Mouse (Mus musculus) gastrocnemius, postnatal 10 days (tissue): ENCODE data around the gene Uqcrq. TPM values are rescaled to one million over a fixed set of nuclear protein-coding genes. Genes with fewer than 3 reads are reported as not detected.
"Not testable (repeated sequence)": the region's sequence is repeated elsewhere in the genome, so short reads cannot be mapped to it uniquely, and the experiment has no call there.

Experiments
- DNase-seq: peaks from one replicate; pipeline ENCODE4 v3.0.0; 2021; ENCODE audit warnings: mixed read lengths
- total RNA-seq, 2 experiments: library from RNA; stranded (reverse); gene quantifications; 2 replicates each; pipeline ENCODE4 v1.2.3; 2021

Uqcrq gene
- total RNA-seq, 2 experiments from 2014 or later: 882 to 991 TPM

- no peak for DNase-seq
These were observed 21.8 kb upstream of the Uqcrq start for GRCm38 (mm10) chr11:53452396-53452795.

DNA sequence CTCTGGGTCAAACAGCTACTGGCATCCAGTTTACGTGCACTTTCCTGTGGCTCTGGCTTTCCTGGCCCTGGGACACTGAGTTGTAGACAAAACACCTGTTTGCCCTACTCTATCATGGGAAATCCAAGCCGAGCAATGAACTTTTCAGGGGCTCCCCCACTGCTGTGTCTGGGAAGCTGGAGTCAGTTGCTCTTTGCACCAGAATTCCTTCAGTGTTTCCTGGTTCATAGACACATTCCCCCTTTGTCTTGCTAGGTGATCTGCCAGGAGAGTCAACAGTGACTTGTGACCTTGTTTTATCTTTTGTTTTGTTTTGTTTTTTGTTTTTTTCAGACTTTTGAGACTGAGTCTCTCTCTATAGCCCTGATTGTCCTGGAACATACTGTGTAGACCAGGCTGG, 20.7 kb upstream of the Uqcrq start:
- no peak for DNase-seq

DNA sequence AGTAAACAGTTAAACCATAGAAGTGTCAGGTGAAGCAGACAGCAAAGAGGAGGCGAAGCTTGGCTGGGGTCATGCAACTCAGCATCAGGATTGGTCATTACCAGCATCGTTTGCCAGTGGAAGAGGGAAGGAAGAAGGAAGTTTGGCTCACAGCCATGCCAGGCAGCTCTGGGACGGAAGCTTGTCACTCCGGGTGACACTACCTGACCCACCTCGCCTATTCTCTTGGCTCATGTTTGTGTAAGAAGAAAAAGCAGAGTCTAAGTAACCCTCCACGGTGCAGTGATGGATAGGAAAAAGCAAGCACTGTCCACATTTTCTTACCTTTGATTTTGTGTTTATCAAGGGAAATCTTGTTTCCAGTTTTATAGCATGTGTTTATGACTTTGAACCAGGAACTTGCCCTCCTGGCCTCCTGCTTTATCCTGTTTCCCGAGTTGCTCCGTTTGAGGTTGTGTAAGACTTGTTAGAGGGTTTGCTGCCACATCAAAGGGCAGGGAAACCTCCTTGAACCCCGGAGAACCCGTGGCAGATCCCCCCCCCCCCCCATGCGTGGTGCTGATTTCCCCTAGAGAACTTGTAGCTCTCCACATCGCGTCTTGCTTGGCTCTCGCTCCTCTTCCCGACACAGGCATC, 19.6 kb upstream of the Uqcrq start:
- no peak for DNase-seq

GRCm38 (mm10) chr11:53448529-53448928, 17.9 kb upstream of the Uqcrq start:
- DNase-seq: peak; percentile 47

DNA sequence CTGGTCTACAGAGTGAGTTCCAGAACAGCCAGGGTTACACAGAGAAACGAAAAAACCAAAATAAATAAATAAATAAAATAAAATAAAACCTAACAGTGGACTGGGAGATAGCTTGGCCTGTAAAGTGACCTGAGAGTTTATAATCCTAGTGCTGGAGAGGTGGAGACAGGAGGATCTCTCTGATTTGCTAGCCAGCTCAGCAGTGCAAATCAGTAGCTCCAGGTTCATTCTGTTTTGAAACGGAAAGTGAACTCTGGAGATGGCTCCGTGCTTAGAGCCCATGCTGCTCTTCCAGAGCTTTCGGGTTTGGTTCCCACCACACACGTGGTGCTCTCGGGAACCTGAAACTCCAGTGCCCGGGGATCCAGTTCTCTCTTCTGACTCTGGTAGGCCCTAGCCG, 17.4 kb upstream of the Uqcrq start:
- DNase-seq: no peak

DNA sequence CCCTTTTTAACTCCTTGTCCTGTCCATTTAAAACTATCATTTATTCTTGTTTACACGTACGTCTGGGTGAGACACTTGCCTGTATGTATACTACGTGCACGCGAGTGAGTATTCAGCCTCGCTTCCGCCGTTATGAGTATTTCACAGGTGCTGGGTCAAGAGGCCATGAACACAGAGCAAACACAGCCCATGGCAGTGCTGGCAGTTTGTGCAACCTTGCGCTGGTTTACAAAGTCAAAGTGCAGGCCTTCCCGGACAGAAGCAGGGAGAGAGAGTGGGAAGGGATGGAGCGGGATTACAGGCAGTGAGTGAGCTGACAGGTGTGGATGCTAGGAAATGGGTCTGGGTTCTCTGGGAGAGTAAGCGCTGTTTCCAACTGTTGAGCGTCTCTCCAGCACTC, 15.6 kb upstream of the Uqcrq start:
- no peak for DNase-seq

- DNase-seq: no peak
These were observed 14.9 kb upstream of the Uqcrq start for GRCm38 (mm10) chr11:53445562-53445961.

GRCm38 (mm10) chr11:53443861-53444260, 13.2 kb upstream of the Uqcrq start:
- no peak for DNase-seq

DNA sequence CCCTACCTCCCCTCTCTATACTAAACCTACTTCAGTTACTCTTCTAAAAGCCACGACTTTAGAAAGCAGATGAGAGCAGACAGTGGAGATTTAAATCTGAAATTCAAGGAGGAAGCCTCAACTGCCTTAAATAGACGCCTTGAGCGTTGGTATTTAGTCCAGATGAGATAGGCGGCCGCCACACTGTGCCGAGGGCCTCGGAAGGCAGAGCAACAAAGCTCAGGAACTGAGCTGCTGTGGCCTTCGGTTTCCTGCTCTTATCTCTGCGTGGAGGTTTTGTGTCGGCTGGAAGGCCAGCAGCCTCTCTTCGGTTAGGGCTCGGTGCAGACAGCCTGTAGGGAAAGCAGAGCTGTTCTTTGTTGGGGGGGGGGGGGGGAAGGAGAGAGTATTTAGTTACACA, 11.3 kb upstream of the Uqcrq start:
- no peak for DNase-seq

- DNase-seq: no peak
These were observed 5.7 kb upstream of the Uqcrq start for GRCm38 (mm10) chr11:53436338-53436737.

GRCm38 (mm10) chr11:53435504-53435903, 4.9 kb upstream of the Uqcrq start:
- DNase-seq: no peak

DNA sequence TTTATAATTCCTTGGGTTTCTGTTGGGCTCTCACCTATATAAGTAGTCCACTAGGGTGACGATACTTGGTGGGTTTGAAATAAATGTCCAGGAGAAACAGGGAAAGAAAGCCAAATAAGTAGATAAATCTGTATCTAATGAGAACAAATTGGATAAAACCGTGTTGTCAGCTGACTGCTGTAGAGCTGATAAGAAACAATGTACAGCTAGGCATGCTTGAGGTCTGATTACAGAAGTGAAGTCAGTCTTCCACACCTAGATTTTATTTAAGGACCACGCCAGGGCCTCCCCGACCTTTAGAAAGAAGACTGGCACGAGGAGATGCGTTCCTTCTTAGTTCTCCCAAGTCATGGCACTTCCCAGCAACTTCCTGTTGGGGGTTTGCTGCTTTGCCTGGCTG, 2.4 kb upstream of the Uqcrq start:
- DNase-seq: no peak

- no peak for DNase-seq
These were observed 871 bp upstream of the Uqcrq start for GRCm38 (mm10) chr11:53431347-53432056.

DNA sequence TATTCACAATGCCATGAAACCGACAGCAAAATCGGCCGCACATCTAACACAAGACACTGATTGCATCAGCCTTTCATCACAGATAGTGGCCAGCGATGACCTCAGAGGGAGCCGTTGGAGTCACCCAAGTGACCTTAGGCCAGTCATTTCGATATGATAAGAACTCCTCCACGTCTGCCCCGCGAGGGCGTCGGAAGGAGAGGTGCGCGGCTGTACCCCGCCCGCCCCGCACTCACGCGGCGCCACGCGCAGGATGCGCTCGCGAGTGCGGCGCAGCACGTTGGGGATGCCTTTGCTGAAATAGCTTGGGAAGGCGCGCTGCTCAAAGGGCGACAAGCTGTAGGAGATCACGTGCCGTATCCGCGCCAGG, 346 bp downstream of the Uqcrq start:
- no peak for DNase-seq

DNA sequence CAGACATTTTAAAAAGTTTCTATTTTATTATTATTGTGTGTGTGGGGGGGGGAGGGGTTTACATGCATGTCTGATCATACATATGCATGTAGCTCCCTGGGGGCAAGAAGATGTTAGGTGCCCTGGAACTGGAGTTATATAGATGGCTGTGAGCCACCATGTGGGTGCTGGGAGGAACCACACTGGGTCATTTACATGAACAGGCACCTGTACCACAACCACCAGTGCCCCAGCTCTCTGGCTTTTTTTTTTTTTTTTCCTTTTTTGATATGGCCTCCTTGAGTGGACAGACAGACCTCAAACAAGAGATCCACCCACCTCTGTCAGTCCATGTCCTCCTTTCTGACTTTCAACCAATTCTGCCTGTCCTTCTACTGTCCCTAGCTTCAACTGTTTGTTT, 1.4 kb downstream of the Uqcrq start:
- no peak for DNase-seq

DNA sequence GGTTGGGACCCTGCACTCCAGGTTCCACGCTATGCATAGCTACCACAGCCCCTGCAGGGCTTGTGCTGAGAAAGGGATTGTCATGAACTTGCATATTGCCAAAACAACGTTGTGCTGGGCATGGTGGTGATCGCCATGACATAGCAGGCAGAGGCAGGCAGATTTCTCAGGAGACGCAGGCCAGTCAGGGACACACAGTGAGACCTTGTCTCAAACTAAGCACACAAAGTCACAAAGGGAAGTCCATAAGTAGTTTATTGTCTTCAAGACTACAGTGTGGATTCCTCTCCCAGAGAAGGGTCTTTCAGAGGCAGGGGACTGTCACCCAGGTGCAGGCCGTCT, 1.9 kb downstream of the Uqcrq start:
- DNase-seq: no peak

GRCm38 (mm10) chr11:53427993-53428715, 2.5 kb downstream of the Uqcrq start:
- no peak for DNase-seq

DNA sequence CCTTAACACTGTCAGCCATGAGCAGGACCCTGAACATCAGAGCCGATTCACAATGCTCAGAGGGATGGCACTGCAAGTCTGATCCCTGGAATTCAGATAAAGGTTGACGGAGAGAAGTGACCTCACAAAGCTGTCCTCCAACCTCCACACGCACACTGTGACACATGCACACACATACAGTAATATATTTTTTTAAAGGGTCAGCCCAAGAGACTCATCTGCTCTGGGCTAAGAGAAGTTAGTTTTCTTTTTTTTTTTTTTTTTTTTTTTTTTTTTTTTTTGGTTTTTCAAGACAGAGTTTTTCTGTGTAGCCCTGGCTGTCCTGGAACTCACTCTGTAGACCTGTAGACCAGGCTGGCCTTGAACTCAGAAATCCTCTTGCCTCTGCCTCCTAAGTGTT, 3.7 kb downstream of the Uqcrq start:
- DNase-seq: not testable (repeated sequence)

GRCm38 (mm10) chr11:53425711-53426255, 4.8 kb downstream of the Uqcrq start:
- DNase-seq: no peak

DNA sequence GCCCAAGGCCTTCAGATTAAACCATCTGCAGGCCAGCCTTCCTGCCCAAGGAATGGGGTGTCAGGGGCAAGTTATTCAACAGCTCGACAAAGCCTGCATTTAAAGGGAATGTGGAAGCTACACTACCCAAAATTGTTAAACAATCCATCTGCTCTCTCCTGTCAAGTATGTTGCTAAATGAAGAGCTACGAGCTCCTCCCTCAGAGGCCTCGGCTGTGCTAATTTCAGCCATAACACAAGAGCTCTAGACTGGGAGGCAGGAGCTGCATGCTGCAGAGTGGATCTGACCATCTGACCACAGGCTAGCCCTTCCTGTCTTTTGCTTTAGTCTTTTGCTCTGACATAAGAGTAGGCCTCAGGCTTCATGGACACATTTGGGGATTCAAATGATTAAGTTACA, 5.4 kb downstream of the Uqcrq start:
- no peak for DNase-seq

- DNase-seq: no peak
These were observed 5.8 kb downstream of the Uqcrq start for GRCm38 (mm10) chr11:53424826-53425225.

DNA sequence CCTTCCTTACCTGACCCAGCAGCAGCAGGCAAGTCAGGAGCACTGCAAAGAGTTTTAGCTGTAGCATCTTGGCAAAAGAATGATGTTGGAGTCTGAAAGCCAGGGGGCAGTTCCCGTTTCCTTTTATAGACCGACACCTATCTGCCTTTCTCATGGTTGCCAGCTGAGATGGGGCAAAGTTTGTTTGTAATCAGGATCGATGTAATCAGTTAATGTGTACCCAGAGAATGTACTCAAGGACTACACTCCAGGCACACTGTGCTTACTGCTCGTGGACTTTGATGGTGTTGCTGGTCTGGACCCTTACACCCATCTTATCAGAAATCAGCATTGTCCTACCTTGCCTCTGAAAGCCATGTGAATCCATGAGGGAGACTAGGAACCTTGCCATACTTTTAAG, 7.6 kb downstream of the Uqcrq start, which contains the start of gene Leap2:
TSS of gene Leap2 (minus strand) at position 135 of the 400 bp plus-strand sequence.
- no peak for DNase-seq

GRCm38 (mm10) chr11:53418048-53418447, 12.6 kb downstream of the Uqcrq start:
- DNase-seq: no peak
